Mouse (Mus musculus) liver (tissue): ENCODE data around the gene Sycp2.

ENCODE experiments used
- DNase-seq: peaks from one replicate; pipeline ENCODE4 v3.0.0-alpha.2; 2020; ENCODE audit warnings: mixed read lengths

The Sycp2 gene

GRCm38 (mm10) chr2:178407053-178407815, at the start of gene Sycp2:
Sycp2 (minus strand) TSS chr2:178407685.
- DNase-seq: peak; percentile 16

GRCm38 (mm10) chr2:178454664-178455516, 47.4 kb upstream of the Sycp2 start:
- DNase-seq: no peak

- DNase-seq: no peak
Observed at GRCm38 (mm10) chr2:178450961-178451360, 43.5 kb upstream of the Sycp2 start.

GRCm38 (mm10) chr2:178450236-178450635, 42.8 kb upstream of the Sycp2 start:
- DNase-seq: no peak

- no peak for DNase-seq
Observed at GRCm38 (mm10) chr2:178449386-178449785, 41.9 kb upstream of the Sycp2 start.

GRCm38 (mm10) chr2:178437311-178437710, 29.8 kb upstream of the Sycp2 start:
- DNase-seq: no peak

GRCm38 (mm10) chr2:178433903-178434302, 26.4 kb upstream of the Sycp2 start:
- DNase-seq: no peak

GRCm38 (mm10) chr2:178433495-178433894, 26.0 kb upstream of the Sycp2 start:
- DNase-seq: no peak

- no peak for DNase-seq
Observed at GRCm38 (mm10) chr2:178430231-178430630, 22.7 kb upstream of the Sycp2 start, which contains the start of gene Cdh26. Cdh26 (plus strand) TSS chr2:178430531.

GRCm38 (mm10) chr2:178429426-178429825, 21.9 kb upstream of the Sycp2 start:
- no peak for DNase-seq

- no peak for DNase-seq
Observed at GRCm38 (mm10) chr2:178428676-178429075, 21.2 kb upstream of the Sycp2 start.

GRCm38 (mm10) chr2:178428183-178428582, 20.7 kb upstream of the Sycp2 start:
- DNase-seq: no peak

GRCm38 (mm10) chr2:178427181-178427580, 19.7 kb upstream of the Sycp2 start:
- no peak for DNase-seq

GRCm38 (mm10) chr2:178426229-178426628, 18.7 kb upstream of the Sycp2 start:
- no peak for DNase-seq

- DNase-seq: no peak
Observed at GRCm38 (mm10) chr2:178423223-178423622, 15.7 kb upstream of the Sycp2 start.

GRCm38 (mm10) chr2:178422186-178422585, 14.7 kb upstream of the Sycp2 start:
- no peak for DNase-seq

GRCm38 (mm10) chr2:178421603-178422002, 14.1 kb upstream of the Sycp2 start:
- DNase-seq: no peak

GRCm38 (mm10) chr2:178420576-178420975, 13.1 kb upstream of the Sycp2 start:
- no peak for DNase-seq

GRCm38 (mm10) chr2:178416970-178417369, 9.5 kb upstream of the Sycp2 start:
- DNase-seq: no peak

GRCm38 (mm10) chr2:178416427-178416826, 8.9 kb upstream of the Sycp2 start:
- DNase-seq: peak; percentile 33

GRCm38 (mm10) chr2:178415150-178415448, 7.6 kb upstream of the Sycp2 start:
- DNase-seq: no peak

- DNase-seq: peak; percentile 55
Observed at GRCm38 (mm10) chr2:178414261-178415149, 7.0 kb upstream of the Sycp2 start, which contains the start of the genes Ppp1r3d and Fam217b. Ppp1r3d (minus strand) TSS chr2:178414472. Fam217b (plus strand) TSS chr2:178414524.
